Mouse (Mus musculus) liver, embryonic 16.5 days (tissue): ENCODE results near the gene Prlhr. TPM values are rescaled to one million over a fixed set of nuclear protein-coding genes. Genes with fewer than 3 reads are reported as not detected.
A peak's percentile ranks its signal among the peaks of the same experiment; 100 is the strongest.

Source experiments
- ATAC-seq: fragments of 200-750 bp; cut with Nextera tagmentation; 2 replicates; pipeline ENCODE4 v1.8.0; 2017; ENCODE audit warnings: low read depth, mild to moderate bottlenecking, moderate number of reproducible peaks, moderate library complexity
- H3K27ac ChIP-seq: fragments of 300-500 bp; sonication (generic); 2 replicates; pipeline ENCODE4 v1.5.1; 2014; ENCODE audit warnings: mild to moderate bottlenecking, low read length
- H3K27me3 ChIP-seq: fragments of 300-500 bp; sonication (generic); 2 replicates; pipeline ENCODE4 v1.6.1; 2014; ENCODE audit warnings: low read depth, low read length, mixed read lengths; ENCODE audit not compliant: control insufficient read depth, insufficient read depth
- H3K36me3 ChIP-seq: fragments of 300-500 bp; sonication (generic); 2 replicates; pipeline ENCODE4 v1.6.1; 2014; ENCODE audit warnings: mild to moderate bottlenecking; ENCODE audit not compliant: control insufficient read depth, insufficient read depth
- H3K4me1 ChIP-seq: fragments of 300-500 bp; sonication (generic); 2 replicates; pipeline ENCODE4 v1.6.1; 2014; ENCODE audit warnings: low read depth, low read length, mixed read lengths; ENCODE audit not compliant: control insufficient read depth
- H3K4me2 ChIP-seq: fragments of 300-500 bp; sonication (generic); 2 replicates; pipeline ENCODE4 v1.6.1; 2014; ENCODE audit warnings: low read depth, low read length, mixed read lengths
- H3K4me3 ChIP-seq: fragments of 300-500 bp; sonication (generic); 2 replicates; pipeline ENCODE4 v1.5.1; 2014; ENCODE audit warnings: low read depth, mild to moderate bottlenecking, low read length
- H3K9ac ChIP-seq: fragments of 300-500 bp; sonication (generic); 2 replicates; pipeline ENCODE4 v1.6.1; 2014; ENCODE audit warnings: low read depth, low read length
- H3K9me3 ChIP-seq: fragments of 300-500 bp; sonication (generic); replicated peaks from 2 replicates; pipeline ENCODE4 v1.6.1; 2016; ENCODE audit warnings: low read length; ENCODE audit not compliant: control insufficient read depth
- WGBS: fragments of 180-500 bp; shearing (Covaris S2); extraction: QIAGEN DNeasy Blood & Tissue Kit; methylation state at CpG from one replicate; pipeline ENCODE4 v1.1.7; 2014; ENCODE audit not compliant: insufficient replicate concordance; 5-methylcytosine and 5-hydroxymethylcytosine counted together
- polyA plus RNA-seq: library from polyadenylated mRNA; unstranded; fragments of >200 nt; fragmentation: Nextera tagmentation; extraction: Ambion mirVana; gene quantifications from 2 replicates; pipeline ENCODE4 v1.2.1, GENCODE M21; 2015

The Prlhr gene
- polyA plus RNA-seq, 1 experiment from 2014 or later: not detected

DNA sequence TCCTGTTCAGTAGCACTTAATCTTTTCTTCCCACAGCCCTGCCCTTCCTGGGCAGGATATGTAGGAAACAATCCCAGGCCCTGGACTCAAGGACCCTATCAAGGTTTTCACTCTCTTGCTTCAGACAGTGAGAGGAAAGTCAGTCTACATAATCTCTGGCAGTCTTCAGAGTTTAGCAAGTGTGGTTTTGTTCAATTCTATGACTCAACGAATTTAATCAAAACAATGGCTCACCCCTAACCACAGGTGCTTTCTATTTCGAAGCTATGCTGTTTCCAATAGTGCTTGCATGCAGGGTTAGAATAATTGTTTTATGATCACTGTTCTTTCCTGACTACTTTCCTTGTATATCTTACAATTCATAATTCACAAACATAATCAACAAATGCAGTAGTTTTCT is 9.7 kb upstream of the Prlhr start:
- ATAC-seq: no peak
- no peaks in the 10 kb centered on the region for H3K4me1 ChIP-seq
- no peak overlapping the region for H3K4me3 ChIP-seq
- no peaks in the 10 kb centered on the region for H3K27me3 ChIP-seq
- no peak overlapping the region for H3K9ac ChIP-seq
- H3K36me3 ChIP-seq: no peaks in the 10 kb centered on the region
- 26% methylated on average over 2 of the region's 2 CpGs for WGBS
- H3K4me2 ChIP-seq: no peak overlapping the region
- H3K9me3 ChIP-seq: no peaks in the 10 kb centered on the region
- no peak overlapping the region for H3K27ac ChIP-seq

DNA sequence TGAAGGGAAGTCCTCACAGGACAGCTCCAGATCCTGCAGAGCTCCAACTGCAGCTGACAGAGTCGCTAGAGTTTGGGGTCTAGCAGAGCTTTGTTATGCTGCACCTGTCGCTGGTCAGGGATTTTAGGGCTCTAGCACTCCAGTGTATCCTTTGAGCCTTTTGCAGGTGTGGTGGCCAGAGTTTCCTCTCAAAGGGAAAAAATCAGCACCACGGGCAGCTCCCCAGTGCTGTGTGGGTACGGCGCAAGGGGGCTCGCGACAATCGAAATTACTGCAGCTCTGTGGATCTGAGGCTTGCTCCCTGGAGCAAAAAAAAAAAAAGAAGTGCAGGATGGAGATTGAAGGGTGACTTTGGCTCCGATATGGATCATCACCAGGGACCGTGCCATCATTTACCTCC is 742 bp upstream of the Prlhr start:
- no peaks in the 10 kb centered on the region for H3K36me3 ChIP-seq
- 2% methylated on average over 10 of the region's 10 CpGs for WGBS
- no peak for ATAC-seq
- no peak overlapping the region for H3K4me2 ChIP-seq
- no peak overlapping the region for H3K4me3 ChIP-seq
- peaks cover 25% of the 10 kb centered on the region for H3K27me3 ChIP-seq
- H3K27ac ChIP-seq: no peak overlapping the region
- H3K9ac ChIP-seq: no peak overlapping the region
- no peaks in the 10 kb centered on the region for H3K4me1 ChIP-seq
- no peaks in the 10 kb centered on the region for H3K9me3 ChIP-seq

DNA sequence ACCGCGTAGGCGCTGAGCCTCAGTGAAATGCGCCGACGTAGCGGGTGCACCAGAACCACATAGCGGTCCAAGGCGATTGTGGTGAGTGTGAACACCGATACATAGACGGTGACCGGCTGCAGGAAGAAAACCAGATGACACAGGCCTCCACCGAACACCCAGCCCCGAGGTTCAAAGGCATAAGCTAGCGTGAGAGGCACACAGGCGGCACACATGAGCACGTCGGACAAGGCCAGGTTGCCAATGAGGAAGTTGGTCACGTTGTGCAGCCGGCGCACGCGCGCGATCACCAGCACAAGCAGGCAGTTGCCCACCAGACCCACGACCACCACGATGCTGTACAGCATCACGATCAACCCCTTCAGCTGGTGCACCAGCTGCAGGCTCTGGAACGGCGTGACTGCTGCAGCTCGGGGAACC is 506 bp downstream of the Prlhr start:
- H3K27me3 ChIP-seq: peaks cover 25% of the 10 kb centered on the region
- no peak overlapping the region for H3K9ac ChIP-seq
- no peak overlapping the region for H3K4me3 ChIP-seq
- no peaks in the 10 kb centered on the region for H3K9me3 ChIP-seq
- 15% methylated on average over 31 of the region's 31 CpGs for WGBS
- no peaks in the 10 kb centered on the region for H3K4me1 ChIP-seq
- H3K4me2 ChIP-seq: peak overlapping the region; percentile 18; the same call in 1 of the 2 replicates
- H3K27ac ChIP-seq: no peak overlapping the region
- ATAC-seq: no peak
- H3K36me3 ChIP-seq: no peaks in the 10 kb centered on the region

DNA sequence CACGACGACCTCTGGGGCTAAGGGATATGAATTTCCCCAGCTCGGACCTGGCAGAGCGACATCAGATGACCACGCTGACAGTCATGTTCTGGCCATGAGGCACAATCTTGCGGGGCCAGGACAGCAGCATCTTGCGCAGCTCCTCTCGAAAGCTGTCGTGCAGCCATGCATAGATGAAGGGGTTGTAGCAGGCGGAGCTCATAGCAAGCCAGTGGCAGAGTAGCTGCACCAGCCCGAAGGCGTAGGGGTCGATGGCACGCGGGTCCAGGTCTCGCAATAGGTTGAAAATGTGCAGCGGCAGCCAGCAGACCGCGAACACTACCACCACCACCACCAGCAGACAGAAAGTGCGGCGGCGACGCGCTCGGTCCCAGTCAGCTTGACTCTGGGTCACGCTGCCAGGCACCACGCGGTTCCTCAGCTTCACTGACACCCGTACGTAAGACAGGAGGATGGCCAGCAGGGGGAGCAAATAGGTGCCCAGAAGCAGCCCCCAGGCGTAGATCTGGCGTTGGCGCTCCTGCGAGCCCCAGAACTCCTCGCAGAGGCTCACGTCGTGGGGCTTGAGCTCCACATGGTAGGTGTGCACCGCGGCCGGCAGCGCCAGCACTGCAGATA is 1.0 kb downstream of the Prlhr start:
- H3K27me3 ChIP-seq: peaks cover 25% of the 10 kb centered on the region
- no peaks in the 10 kb centered on the region for H3K36me3 ChIP-seq
- 3% methylated on average over 41 of the region's 41 CpGs for WGBS
- H3K4me1 ChIP-seq: no peaks in the 10 kb centered on the region
- H3K9me3 ChIP-seq: no peaks in the 10 kb centered on the region
- H3K9ac ChIP-seq: no peak overlapping the region
- H3K4me3 ChIP-seq: no peak overlapping the region
- H3K4me2 ChIP-seq: peak overlapping the region; percentile 18; the same call in 1 of the 2 replicates
- H3K27ac ChIP-seq: no peak overlapping the region
- ATAC-seq: peak; percentile 19; the same call in 1 of the 2 replicates

DNA sequence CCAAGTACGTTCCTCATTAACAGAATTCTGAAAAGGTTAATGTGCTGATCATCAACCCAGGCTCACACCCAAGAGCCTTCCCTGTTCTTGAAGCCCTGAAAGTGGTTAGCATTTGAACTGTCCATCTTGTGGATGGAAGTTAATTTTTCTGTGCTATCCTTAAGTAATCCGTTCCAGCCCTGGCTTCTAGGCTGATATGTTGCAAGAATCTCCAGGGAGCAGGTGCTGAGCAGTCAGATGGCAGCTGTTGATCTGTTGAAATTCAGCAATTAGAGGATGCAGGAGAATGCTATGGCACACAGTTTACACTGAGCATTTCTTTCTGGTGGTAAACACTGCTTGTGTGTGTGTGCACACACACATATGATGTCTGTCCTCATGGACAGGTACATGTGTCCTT is 2.4 kb downstream of the Prlhr start:
- Histone ChIP-seq H3K9me3 (no peaks in the 10 kb centered on the region), H3K36me3 (no peaks in the 10 kb centered on the region), H3K4me1 (no peaks in the 10 kb centered on the region), H3K4me3 (no peak overlapping the region), H3K4me2 (no peak overlapping the region), H3K27me3 (peaks cover 25% of the 10 kb centered on the region), H3K9ac (no peak overlapping the region), H3K27ac (no peak overlapping the region)
- WGBS: 47% methylated on average over 2 of the region's 2 CpGs
- no peak for ATAC-seq

DNA sequence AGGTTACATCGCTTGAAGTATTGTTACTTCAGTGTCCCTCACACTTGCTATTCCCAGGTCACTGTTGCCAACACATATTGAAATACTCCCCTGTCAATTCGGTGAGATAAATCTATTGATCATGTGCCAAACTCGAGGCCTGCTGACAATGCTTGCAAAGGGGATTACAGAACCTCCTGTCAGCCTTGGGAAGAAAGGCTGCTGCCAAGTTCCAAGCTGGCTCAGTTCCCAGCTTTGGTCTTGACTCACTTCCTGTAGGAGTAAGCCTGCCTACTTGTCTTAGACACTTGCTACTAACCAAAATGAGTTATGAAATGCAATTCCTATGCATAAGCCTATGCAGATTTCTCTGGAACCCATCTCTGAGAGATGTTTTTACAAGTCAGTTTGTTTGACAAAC is 4.2 kb downstream of the Prlhr start:
- no peak overlapping the region for H3K4me2 ChIP-seq
- no peak overlapping the region for H3K27ac ChIP-seq
- H3K9me3 ChIP-seq: no peaks in the 10 kb centered on the region
- no peaks in the 10 kb centered on the region for H3K36me3 ChIP-seq
- H3K9ac ChIP-seq: no peak overlapping the region
- WGBS: 27% methylated on average over 3 of the region's 3 CpGs
- ATAC-seq: no peak
- peaks cover 25% of the 10 kb centered on the region for H3K27me3 ChIP-seq
- H3K4me3 ChIP-seq: no peak overlapping the region
- no peaks in the 10 kb centered on the region for H3K4me1 ChIP-seq

DNA sequence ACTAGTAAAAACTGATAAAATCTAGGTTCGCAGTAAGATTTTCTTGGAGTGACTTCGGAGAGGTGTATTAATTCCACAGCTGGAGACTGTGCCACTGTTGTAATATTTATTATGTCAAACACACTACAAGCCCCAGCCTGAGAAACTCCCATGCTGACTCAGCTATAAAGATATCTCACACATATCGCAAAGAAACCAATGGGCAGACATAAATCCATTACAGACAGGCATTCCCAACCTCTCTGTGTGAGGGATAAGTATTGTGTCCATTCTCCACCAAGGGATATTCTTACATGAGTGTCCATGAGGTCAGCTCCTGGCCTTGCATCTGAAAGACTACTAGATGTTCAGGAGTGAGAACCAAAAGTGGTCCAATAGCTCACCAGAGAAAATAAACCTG is 4.7 kb downstream of the Prlhr start:
- no peak overlapping the region for H3K4me2 ChIP-seq
- H3K9ac ChIP-seq: no peak overlapping the region
- H3K4me3 ChIP-seq: no peak overlapping the region
- no peaks in the 10 kb centered on the region for H3K4me1 ChIP-seq
- no peaks in the 10 kb centered on the region for H3K36me3 ChIP-seq
- no peaks in the 10 kb centered on the region for H3K9me3 ChIP-seq
- ATAC-seq: no peak
- 61% methylated on average over 3 of the region's 3 CpGs for WGBS
- no peak overlapping the region for H3K27ac ChIP-seq
- H3K27me3 ChIP-seq: peaks cover 21% of the 10 kb centered on the region

DNA sequence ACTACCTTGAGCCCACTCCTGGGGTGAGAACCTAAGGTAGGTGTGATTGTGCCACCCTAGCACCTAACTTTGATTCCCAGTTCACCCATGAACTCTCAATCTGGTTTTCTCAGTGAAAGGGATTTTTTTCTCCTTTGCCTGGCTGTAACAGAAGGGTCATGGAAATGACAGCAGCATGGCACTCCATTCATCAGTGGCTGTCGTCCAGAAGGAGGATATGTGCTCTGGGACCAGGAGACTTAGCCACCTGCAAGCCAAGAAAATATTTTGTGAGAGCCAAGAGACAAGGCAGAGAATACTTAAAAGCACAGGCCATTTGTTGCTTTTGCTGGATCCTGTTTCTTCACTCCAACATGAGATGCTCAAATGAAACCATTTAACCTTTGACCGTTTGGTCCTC is 6.6 kb downstream of the Prlhr start:
- Histone ChIP-seq H3K4me3 (no peak overlapping the region), H3K27ac (no peak overlapping the region), H3K36me3 (no peaks in the 10 kb centered on the region), H3K4me2 (no peak overlapping the region), H3K9ac (no peak overlapping the region), H3K4me1 (no peaks in the 10 kb centered on the region), H3K9me3 (no peaks in the 10 kb centered on the region), H3K27me3 (peaks cover 4% of the 10 kb centered on the region; the same call in 1 of the 2 replicates)
- WGBS: 40% methylated on average over 2 of the region's 2 CpGs
- no peak for ATAC-seq

DNA sequence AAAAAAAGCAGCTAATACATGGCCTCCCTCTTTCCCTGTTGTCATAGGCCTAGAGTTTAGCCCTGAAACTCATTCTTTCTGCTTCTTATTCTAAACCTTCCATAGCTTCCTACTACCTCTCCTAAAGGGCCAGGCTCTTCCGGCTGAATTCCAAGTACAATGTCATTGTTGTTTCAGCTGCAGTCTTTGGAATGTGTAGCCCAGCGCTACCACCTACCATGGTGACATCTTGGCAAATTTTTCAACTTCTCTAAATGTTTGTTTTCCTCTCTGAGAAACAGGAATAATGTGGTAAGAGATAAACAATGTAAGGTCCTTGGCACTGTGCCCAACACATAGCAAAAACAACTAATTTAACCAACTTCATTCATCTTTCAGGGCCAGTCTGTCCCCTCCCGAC is 8.4 kb downstream of the Prlhr start:
- Histone ChIP-seq H3K4me1 (no peaks in the 10 kb centered on the region), H3K4me2 (no peak overlapping the region), H3K27ac (no peak overlapping the region), H3K9ac (no peak overlapping the region), H3K9me3 (no peaks in the 10 kb centered on the region), H3K27me3 (no peaks in the 10 kb centered on the region), H3K4me3 (no peak overlapping the region), H3K36me3 (no peaks in the 10 kb centered on the region)
- 24% methylated on average over 3 of the region's 3 CpGs for WGBS
- no peak for ATAC-seq
